Mouse (Mus musculus): ENCODE results near the gene Eya2. TPM values are rescaled to one million over a fixed set of nuclear protein-coding genes. Genes with fewer than 3 reads are reported as not detected.

Eya2 gene
- polyA plus RNA-seq, 1 experiment from 2014 or later: 0.16 TPM

DNA sequence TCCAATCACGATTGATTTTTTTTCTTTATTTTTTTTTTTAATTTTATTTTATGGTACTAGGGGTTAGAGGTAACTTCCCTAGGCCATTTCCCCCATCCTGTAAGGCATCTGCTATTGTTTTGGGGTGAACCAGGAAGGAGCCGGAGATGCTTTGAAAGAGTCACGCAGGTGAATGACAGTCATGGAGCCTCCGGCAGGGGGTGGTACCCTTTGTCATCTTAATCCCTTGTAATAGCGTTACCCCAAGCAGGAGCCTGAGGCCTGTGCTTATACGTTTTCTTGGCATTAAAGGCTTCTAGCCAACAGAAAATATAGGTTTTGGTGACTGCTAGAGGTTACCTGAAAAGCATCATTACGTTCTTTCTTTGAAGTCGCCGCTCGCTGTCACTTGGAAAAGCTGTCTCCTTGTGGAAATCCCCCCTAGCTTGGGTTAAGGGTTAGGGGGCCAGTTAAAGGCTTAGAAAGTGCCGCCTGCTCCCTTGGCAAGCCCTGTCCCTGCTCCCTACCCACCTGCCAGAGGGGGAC is 146.8 kb downstream of the Eya2 start:
- 0 out of 2 replicates have a peak, but pooled peaks cover 4% of the 10 kb centered on the region for H3K4me1 ChIP-seq (replicated peaks; ENCODE audit: control insufficient read depth, insufficient read depth, low read length)
- 44% methylated on average over 11 of the region's 11 CpGs for WGBS
- ATAC-seq: no peak
- no peak overlapping the region for H3K9ac ChIP-seq (ENCODE audit: low read depth, low read length)
- no peak overlapping the region for H3K27ac ChIP-seq (ENCODE audit: low read depth, low read length)
- TF ChIP-seq CTCF (IDR thresholded peaks at IDR 0.05; ENCODE audit: low read depth): no peak
- no peaks in the 10 kb centered on the region for H3K9me3 ChIP-seq (ENCODE audit: control insufficient read depth)
- H3K4me2 ChIP-seq (replicated peaks; ENCODE audit: low read depth): peak overlapping the region; percentile 38; the same call in 1 of the 2 replicates
- H3K27me3 ChIP-seq (replicated peaks; ENCODE audit: control insufficient read depth, insufficient read depth, low read length): 0 out of 2 replicates have a peak, but pooled peaks cover 3% of the 10 kb centered on the region
- no peak overlapping the region for H3K4me3 ChIP-seq (ENCODE audit: low read depth, low read length)
- no peaks in the 10 kb centered on the region for H3K36me3 ChIP-seq (ENCODE audit: control insufficient read depth, insufficient read depth)

DNA sequence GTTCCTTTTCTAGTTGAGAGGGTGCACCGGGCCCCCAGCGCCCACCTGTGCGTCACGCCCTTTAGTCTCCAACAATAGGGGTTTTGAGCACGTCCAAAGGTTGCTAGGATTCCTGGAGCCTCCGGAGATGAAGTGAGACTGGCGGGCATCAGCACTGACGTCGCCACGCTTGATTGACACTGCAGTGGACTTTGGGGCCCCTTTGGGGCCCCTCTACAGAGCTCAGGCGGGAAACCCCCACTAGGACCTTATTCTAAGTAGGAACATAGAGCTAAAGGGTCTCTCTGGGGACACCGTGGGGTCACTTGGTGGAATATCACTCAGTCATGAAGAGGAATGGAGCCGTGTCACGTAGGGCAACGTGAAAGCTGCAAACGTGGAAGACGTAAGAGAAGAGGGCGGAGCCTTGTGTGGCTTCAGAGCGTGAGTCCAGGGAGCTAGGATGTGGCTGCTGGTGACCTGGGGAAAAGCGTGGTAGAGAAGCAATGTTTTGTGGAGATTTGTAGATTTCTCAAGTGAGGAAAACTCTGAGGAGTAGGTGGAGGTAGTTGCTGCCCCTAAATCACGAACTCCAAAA is 147.5 kb downstream of the Eya2 start:
- Histone ChIP-seq H3K4me2 (replicated peaks; ENCODE audit: low read depth) (peak overlapping the region; percentile 38), H3K9ac (ENCODE audit: low read depth, low read length) (no peak overlapping the region), H3K4me1 (replicated peaks; ENCODE audit: control insufficient read depth, insufficient read depth, low read length) (0 out of 2 replicates have a peak, but pooled peaks cover 4% of the 10 kb centered on the region), H3K4me3 (ENCODE audit: low read depth, low read length) (no peak overlapping the region), H3K36me3 (ENCODE audit: control insufficient read depth, insufficient read depth) (no peaks in the 10 kb centered on the region), H3K27me3 (replicated peaks; ENCODE audit: control insufficient read depth, insufficient read depth, low read length) (0 out of 2 replicates have a peak, but pooled peaks cover 3% of the 10 kb centered on the region), H3K27ac (ENCODE audit: low read depth, low read length) (no peak overlapping the region), H3K9me3 (ENCODE audit: control insufficient read depth) (no peaks in the 10 kb centered on the region)
- no peak for TF ChIP-seq CTCF (IDR thresholded peaks at IDR 0.05; ENCODE audit: low read depth)
- 27% methylated on average over 21 of the region's 21 CpGs for WGBS
- ATAC-seq: peak; percentile 58; the same call in 1 of the 2 replicates

DNA sequence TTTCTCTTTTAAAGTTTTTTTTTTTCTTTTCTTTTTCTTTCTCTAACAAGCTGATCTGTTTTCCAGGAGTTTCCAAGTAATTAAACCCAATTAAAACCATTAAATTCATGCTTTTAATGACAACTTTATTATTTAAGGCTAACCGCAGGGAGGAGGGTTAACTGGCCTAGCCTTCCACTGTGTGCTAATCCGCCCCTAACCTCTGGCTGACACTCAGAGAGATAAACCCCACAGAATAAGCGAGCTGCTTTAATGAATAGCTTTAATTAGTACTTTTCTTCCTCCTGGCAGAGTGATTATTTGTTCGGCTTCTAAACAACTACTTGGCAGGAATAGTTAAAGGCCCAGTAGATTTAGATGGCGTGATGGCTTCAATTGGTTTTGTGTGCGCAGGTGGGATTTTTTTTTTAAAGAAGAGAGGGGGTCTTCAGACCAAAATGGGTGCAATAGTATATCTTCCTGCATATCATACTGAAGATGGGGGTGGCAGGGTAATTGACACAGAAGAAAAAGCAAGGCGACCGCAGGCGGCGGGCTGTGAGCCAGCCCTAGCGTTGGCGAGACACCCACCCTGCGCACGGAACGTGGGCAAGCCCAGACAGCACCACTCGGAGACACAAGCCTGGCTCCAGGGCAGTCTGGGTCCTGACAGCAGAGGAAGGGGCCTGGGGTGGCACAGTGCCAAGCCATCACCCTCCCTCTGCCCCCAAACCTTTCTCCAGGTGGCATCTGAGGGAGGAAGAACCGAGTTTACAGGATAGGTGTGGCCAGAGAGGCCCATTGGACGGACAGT is 150.7 kb downstream of the Eya2 start:
- Histone ChIP-seq H3K27me3 (replicated peaks; ENCODE audit: control insufficient read depth, insufficient read depth, low read length) (peaks cover 10% of the 10 kb centered on the region; the same call in 1 of the 2 replicates), H3K9me3 (ENCODE audit: control insufficient read depth) (no peaks in the 10 kb centered on the region), H3K9ac (ENCODE audit: low read depth, low read length) (no peak overlapping the region), H3K36me3 (ENCODE audit: control insufficient read depth, insufficient read depth) (no peaks in the 10 kb centered on the region), H3K4me3 (ENCODE audit: low read depth, low read length) (no peak overlapping the region), H3K4me2 (replicated peaks; ENCODE audit: low read depth) (no peak overlapping the region), H3K4me1 (replicated peaks; ENCODE audit: control insufficient read depth, insufficient read depth, low read length) (0 out of 2 replicates have a peak, but pooled peaks cover 4% of the 10 kb centered on the region), H3K27ac (ENCODE audit: low read depth, low read length) (no peak overlapping the region)
- no peak for TF ChIP-seq CTCF (IDR thresholded peaks at IDR 0.05; ENCODE audit: low read depth)
- no peak for ATAC-seq
- WGBS: 82% methylated on average over 18 of the region's 18 CpGs

DNA sequence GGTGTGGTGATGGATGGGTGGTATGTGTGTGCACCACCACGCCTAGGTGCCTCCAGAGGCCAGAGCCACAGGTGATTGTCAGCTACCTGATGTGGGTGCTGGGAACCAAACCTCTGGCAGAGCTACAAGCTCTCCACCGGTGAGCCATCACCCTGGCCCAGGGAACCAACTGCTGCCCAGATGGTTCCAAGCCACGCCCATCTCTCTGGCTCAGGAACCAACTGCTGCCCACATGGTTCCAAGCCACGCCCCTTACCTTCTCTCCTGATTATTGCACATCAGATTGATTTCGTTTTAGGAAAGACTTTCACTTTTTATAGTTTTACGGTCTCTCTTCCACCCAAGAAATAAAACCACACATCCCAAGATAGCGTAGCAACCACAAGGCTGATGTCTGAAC is 153.1 kb downstream of the Eya2 start:
- H3K27me3 ChIP-seq (replicated peaks; ENCODE audit: control insufficient read depth, insufficient read depth, low read length): peaks cover 7% of the 10 kb centered on the region; the same call in 1 of the 2 replicates
- TF ChIP-seq CTCF (IDR thresholded peaks at IDR 0.05; ENCODE audit: low read depth): no peak
- no peaks in the 10 kb centered on the region for H3K4me1 ChIP-seq (replicated peaks; ENCODE audit: control insufficient read depth, insufficient read depth, low read length)
- no peak overlapping the region for H3K27ac ChIP-seq (ENCODE audit: low read depth, low read length)
- H3K9me3 ChIP-seq (ENCODE audit: control insufficient read depth): no peaks in the 10 kb centered on the region
- no peak for ATAC-seq
- H3K9ac ChIP-seq (ENCODE audit: low read depth, low read length): no peak overlapping the region
- H3K4me2 ChIP-seq (replicated peaks; ENCODE audit: low read depth): no peak overlapping the region
- H3K4me3 ChIP-seq (ENCODE audit: low read depth, low read length): no peak overlapping the region
- no peaks in the 10 kb centered on the region for H3K36me3 ChIP-seq (ENCODE audit: control insufficient read depth, insufficient read depth)
- 37% methylated on average over 7 of the region's 7 CpGs for WGBS

DNA sequence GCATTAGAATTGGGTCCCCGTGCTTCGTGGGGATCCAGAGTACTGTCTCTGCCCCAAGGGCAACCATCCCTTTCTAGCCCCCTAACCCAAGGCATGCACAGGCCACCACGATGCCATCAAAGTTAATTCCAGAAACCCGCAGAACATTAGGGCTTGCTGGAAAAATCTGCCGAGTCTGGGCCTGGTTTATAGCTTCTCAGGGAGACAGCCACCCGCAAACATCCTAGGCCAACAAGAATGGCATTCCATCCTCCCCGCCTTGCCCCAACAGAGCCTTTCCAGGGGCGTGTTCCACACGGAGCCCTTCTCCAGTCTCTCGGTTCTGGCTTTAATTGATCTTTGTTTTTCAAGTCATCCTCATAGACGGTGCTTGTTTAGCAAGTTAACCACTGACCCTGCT is 153.6 kb downstream of the Eya2 start:
- TF ChIP-seq CTCF (IDR thresholded peaks at IDR 0.05; ENCODE audit: low read depth): no peak
- Histone ChIP-seq H3K9ac (ENCODE audit: low read depth, low read length) (no peak overlapping the region), H3K27ac (ENCODE audit: low read depth, low read length) (no peak overlapping the region), H3K4me2 (replicated peaks; ENCODE audit: low read depth) (no peak overlapping the region), H3K4me3 (ENCODE audit: low read depth, low read length) (no peak overlapping the region), H3K9me3 (ENCODE audit: control insufficient read depth) (no peaks in the 10 kb centered on the region), H3K27me3 (replicated peaks; ENCODE audit: control insufficient read depth, insufficient read depth, low read length) (peaks cover 7% of the 10 kb centered on the region; the same call in 1 of the 2 replicates), H3K36me3 (ENCODE audit: control insufficient read depth, insufficient read depth) (no peaks in the 10 kb centered on the region), H3K4me1 (replicated peaks; ENCODE audit: control insufficient read depth, insufficient read depth, low read length) (no peaks in the 10 kb centered on the region)
- ATAC-seq: no peak
- WGBS: 12% methylated on average over 11 of the region's 11 CpGs

DNA sequence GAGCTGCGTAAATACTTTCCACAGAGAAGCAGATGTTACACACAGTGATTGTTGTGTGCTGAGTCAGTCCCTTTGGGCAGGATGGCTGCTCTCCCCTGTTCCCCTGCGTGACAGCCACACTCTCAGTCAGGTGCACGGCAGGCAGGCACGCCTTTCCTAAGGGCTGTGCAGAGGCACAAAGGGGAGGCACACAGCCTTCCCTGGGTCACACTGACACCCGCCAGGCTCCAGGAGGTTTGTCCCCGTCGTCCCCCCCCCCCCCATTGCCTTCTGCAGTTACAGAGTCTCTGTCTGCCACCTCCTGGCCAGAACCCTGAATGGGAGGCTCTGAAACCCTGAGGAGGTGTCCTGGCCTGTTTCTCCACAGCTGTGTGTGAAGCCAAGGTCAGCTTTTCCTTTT is 156.2 kb downstream of the Eya2 start:
- H3K36me3 ChIP-seq (ENCODE audit: control insufficient read depth, insufficient read depth): no peaks in the 10 kb centered on the region
- no peak overlapping the region for H3K4me2 ChIP-seq (replicated peaks; ENCODE audit: low read depth)
- peak; percentile 60 for TF ChIP-seq CTCF (IDR thresholded peaks at IDR 0.05; ENCODE audit: low read depth)
- H3K27ac ChIP-seq (ENCODE audit: low read depth, low read length): no peak overlapping the region
- no peak overlapping the region for H3K4me3 ChIP-seq (ENCODE audit: low read depth, low read length)
- H3K27me3 ChIP-seq (replicated peaks; ENCODE audit: control insufficient read depth, insufficient read depth, low read length): peaks cover 7% of the 10 kb centered on the region; the same call in 1 of the 2 replicates
- H3K4me1 ChIP-seq (replicated peaks; ENCODE audit: control insufficient read depth, insufficient read depth, low read length): no peaks in the 10 kb centered on the region
- ATAC-seq: no peak
- WGBS: 41% methylated on average over 6 of the region's 7 CpGs
- H3K9ac ChIP-seq (ENCODE audit: low read depth, low read length): no peak overlapping the region
- H3K9me3 ChIP-seq (ENCODE audit: control insufficient read depth): no peaks in the 10 kb centered on the region
